Mouse (Mus musculus) natural killer cell, adult 2 months (primary cell): Measurements from ENCODE around the gene Galnt18.

ENCODE experiments used
- DNase-seq, 2 experiments: peaks; one replicate each; pipeline ENCODE4 v3.0.0; 2022; ENCODE audit warnings: low spot score in 2 of 2

Galnt18 gene

DNA sequence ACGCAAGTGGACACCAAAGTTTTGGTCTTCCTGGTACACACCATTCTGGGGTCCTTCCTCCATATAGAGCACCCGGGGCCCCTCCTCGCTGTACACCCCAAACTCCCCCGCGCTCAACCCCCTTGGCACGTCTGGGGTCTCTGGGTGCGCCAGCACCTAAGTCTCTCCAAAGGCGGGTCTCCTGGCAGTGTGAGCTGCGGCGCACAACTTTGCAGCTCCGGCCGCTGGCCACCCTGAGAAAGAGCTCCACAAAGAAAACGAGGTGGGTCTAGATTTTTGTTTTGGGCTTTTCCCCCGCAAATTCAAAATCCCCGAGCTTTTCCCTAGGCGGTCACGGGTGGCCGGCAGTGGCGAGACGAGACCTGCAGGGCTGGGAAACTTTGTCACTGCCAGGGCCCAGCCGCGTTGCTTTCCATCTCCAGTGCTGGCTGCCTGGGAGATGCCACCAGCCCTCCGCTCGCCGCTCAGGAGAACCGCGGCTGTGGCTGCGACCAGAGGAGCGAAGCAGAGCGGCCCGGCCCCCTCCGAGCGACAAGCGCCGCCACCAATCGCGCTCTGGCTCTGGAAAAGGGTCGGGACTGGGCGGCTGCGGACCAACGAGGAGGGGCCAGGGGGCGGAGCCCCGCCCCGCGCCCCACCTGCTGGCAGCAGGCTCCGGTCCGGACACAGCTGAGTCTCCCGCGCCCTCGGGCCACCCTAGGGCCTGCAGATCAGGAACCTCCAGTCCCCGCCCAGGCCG, at the start of gene Galnt18:
Galnt18 (minus strand) TSS at position 474 of the 739 bp plus-strand sequence.
- DNase-seq = no peak

DNA sequence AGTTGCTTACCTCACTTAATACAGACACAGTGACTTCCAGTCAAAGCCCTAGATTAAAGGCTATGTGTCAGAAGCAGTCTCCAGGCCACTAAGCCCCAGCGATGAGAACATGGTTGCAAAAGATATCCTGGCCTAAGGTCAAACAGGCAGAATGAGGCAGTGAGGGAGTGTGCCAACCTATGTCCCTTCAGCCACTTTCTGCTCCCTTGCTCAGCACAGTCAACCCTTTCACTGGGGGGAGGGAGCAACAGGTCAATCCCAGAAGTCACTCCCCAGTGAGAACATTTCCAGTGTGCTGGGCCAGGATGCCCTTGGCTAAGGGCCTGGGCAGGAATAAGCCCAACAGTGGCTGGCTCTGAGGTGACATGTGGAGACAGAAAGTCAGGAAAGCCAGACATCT, 47.6 kb upstream of the Galnt18 start:
- DNase-seq = no peak

DNA sequence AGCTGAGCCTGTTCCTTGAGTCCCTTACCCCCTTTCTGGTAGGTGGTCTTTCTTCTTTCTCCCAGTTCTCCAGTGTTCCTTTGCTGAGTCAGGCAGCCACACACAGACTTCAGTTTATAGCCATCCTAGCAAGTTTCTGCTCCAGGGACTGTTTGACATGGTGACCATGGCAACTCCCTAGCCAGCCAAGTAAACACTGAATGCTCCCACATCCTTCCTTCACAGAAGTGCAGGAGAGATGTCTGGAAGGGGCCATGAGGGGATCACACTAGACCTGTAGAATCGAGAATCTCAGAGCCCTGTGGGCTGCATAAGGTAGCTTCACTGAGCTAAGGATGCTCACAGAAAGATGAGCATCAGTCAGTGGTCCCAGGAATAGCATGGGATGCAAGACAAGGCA, 33.3 kb upstream of the Galnt18 start:
- no peak for DNase-seq

DNA sequence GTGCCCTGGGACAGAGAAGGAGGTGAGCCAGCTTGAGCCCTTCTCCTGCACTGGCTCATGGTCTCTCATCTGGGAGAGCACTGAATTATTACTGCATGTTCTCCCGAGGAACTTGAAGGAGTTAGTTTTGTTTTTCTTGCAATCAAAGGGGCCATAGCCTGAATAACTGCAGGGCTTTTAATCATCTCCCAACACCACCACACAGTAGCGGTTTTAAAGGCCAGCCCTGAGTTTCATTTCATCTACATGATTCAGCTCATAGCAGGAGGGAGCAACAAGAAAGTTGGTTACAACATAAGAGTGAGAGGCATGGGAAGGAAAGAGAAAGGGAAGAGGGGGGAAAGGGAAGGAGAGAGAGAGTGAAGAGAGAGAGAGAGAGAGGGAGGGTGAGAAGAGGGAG, 31.3 kb upstream of the Galnt18 start:
- no peak for DNase-seq

DNA sequence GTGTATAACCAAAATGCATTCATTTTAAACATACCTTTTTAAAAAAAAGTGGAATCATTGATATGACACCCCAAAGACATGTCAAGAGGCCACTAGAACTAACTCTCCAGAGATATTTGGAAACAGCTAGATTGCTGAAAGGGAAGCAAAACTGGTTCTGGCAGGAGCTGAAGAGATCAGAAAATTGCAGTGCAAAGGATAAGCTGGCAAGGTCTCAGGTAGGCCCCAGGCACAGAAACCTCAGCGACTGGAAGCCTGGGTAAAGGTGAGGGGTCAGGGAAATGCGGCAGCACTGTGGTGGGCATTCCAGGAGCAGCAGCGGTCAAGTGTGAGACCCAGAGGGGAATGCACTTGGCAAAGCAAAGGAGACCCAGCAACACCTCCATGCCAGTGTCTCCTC, 30.0 kb upstream of the Galnt18 start:
- DNase-seq = no peak

DNA sequence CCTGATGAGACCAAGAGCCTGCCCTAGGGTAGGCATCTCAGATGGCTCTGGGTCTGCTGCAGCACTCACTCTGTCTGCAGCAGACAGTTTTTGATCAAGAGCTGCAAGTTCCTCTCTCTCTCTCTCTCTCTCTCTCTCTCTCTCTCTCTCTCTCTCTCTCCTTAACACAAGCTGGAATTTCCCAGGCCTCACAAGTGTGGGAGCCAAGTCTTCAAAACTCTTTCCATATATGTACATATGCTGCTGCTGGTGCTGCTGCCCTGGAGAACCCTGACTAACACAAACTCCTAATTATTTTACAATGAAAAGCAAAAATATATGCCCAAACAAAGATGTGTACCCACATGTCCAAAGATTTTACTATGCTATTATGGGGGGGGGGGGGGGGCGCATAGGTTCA, 26.3 kb upstream of the Galnt18 start:
- no peak for DNase-seq

DNA sequence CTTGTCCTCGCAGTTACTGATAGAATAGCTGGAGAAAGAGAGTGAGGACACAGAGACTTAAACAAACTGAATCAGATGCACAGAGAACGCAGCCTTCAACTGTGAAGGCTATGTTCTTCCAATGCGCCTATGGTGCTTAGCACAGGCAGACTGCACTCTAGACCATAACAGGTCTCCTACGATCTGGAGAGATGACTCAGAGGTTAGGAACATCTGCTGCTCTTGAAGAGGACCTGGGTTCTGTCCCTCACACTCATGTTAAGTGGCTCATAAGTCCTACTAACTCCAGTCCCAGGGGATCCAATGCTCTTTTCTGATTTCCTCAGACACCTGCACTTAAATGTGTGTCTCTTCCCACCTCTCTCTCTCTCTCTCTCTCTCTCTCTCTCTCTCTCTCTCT, 24.9 kb upstream of the Galnt18 start:
- no peak for DNase-seq

DNA sequence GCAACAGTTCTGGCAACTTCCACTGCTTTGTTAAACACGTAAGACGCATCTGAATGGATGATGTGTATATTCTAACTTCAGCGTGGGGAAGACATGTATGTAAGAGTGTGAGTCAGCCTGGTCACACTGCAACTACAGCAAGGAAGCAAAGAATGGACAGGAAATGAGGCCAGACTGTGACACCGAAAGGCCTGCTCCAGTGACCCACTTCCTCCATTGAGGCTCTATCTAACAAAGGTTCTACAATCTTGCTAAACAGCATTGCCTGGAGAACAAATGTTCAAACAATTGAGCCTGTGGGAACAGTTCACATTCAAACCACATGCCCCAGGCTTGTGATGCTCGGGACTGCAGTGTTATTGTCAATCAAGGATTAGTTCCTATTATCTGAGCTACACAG, 21.0 kb upstream of the Galnt18 start:
- no peak for DNase-seq

DNA sequence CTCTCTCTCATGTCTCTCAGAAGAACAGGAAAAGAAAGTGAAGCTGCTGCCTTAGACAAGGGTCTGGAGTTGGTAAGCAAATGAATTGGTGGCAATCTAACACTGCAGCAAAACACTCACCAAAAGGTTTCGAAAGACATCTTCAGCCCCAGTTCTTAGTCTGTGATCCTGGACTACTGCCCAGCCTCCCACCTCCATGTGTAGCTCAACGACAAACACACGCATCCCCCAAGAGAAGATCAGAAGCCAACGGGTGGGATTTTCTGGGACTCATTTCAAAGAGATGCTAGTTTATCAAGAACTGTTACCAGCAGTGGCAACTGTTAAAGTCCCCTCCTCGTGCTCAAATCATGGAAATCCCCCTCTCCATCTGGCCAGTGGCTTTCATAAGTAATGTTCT, 20.3 kb upstream of the Galnt18 start:
- no peak for DNase-seq

DNA sequence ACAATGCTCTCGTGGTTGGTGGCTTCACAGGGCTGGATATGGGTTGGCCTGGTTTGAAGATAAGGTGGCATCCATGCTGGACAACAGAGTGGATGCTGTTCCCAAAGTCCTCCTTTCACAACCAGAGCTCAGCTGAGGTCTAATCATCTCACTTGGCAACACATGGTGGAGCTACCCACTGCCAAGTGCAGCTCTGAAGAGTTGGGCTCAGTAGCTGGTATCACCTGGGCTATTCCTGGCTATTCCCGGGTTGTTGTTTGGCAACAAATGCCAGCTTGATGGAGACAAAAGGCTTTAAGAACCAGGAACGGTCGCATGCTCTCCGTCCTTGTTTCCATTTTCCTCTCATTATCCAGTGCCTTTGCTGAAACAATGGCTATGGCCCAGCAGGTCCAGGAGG, 19.2 kb upstream of the Galnt18 start:
- DNase-seq = no peak

DNA sequence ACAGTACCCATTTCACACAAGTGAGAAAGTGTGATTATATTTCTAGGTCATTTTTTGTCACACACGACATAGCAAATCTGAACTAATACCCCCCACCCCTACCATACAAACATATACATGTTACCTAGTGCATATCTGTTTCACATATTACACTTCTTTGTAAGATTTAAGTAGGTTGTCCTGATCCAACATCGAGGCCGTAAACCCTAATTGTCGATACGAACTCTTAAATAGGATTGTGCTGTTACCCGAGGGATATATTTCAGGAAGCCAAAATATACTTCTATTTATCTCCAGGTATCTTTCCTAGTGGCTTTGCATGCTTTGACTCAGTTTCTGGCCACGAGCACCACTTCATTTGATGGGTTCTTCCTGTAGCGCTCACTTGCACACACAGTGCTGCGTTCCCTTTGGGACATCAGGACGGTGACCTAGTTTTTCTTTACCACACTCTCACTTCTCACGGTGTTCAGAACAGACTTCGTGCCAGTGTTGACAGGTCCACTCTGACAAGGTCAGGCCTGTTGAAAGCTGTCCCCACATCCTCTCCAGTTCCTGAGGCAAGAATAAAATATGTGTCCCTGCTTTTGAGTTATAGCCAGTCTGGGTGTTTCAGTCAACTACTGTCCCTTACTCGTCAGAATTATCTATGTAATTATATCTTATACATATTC, 17.7 kb upstream of the Galnt18 start:
- no peak for DNase-seq

DNA sequence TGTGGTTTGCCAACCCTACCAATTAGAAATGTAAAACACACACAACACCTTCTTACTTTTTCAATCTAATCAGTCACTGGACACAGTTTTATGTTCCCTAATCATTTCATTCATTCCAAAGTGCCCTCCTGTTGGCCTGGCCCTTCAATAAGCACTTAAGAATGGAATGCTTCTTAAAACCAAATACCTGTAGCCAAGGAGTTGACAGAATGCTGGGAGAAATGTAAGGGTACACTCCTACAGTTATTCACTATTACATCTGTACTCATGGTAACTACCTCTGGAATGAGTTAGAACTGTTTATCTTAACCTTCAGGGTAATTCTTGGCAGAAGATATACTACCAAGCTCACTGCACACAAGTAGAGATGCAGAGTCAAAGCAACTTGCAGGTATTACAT, 15.3 kb upstream of the Galnt18 start:
- DNase-seq = no peak

DNA sequence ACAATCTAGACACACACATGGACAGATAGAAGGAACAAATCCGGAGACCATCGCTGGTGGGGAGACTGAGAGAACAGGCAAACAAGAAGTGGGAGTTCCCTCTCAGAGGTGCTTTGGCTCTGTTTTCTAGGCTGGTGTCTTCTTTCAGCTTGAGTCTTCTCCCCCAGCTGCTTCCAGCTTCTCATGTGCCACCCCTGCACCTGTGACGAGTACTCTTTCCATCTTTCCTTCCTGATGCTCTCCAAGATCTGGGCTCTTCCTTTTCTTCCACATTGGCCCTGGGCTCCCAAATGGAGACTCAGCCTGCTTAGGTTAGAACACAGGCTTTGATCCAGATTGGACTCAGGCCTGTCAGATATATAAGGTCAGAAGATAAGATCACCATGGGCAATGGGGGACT, 12.4 kb upstream of the Galnt18 start:
- no peak for DNase-seq

DNA sequence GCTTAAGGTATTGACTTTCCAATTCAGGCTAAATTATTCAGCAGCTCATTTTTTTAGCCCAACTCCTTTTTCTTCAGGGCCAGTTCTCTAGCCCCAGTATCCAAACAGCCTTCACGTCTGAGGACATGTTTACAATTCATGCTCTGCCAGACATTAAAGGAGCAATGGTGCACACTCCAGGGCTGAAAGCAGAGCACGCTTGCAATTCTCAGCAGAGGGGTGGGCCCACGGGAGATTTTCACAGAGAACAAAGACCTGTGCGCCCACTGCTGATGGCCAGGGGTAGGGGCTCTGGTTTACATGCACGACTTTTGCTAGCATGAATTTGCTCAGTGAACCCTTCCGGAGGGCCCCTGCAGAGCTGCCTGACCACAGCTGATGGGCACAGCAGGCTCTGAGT, 11.6 kb upstream of the Galnt18 start:
- DNase-seq = no peak

DNA sequence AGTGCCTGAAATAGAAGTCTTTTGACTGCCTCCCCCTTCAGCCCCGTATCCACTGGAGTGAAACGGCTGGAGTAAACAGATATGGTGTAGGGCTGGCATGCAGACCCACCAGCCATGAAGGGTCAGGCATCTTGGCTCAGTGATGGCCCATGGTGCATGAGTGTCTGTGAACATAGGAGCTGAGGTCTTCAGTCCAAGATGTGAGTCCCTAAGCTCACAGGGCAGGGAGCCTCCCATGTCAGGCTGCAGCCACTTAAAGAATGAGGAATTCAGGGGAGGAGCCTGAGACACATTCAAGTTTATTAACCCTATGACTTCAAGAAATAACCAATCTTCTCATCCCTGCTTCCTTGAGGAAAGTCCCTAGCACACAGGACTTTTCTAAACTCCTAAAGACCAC, 8.1 kb upstream of the Galnt18 start:
- no peak for DNase-seq

DNA sequence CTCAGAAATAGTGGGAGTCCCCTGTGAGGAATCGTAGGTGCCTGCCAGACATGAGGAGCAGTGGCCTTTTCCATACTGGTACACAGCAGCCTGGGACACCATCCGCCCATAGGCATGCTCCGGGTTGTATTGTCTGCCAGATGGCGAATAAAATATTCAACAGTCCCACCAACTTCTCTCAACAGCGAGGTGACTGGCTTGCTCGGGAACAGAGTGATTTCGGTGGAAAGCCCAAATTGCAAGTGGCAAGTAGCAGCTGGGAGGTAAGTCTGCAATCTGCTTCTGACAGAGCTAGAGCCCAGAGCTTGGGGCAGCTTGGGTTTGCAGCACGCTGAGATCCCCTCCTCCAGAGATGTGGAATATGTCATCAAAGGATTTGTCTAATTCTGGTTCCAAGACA, 5.7 kb upstream of the Galnt18 start:
- no peak for DNase-seq

DNA sequence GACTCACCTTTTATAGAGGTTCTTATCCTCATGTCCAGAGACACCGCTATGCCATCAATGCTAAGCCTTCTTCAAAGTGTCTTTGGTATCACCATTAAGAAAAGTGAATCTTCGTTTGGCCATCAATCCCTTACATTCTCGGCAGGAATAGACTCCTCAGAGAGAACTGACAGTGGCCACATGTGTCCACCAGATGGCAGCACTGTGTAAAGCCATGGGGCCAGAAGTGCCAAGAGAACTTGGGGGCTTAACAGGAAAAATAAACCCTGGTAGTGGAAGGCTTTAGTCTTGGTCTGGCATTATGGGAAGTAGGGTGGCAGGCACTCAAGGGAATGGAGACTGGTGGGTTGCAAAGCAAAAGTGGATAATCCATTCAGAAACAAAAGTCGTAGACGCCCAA, 2.3 kb upstream of the Galnt18 start:
- no peak for DNase-seq

DNA sequence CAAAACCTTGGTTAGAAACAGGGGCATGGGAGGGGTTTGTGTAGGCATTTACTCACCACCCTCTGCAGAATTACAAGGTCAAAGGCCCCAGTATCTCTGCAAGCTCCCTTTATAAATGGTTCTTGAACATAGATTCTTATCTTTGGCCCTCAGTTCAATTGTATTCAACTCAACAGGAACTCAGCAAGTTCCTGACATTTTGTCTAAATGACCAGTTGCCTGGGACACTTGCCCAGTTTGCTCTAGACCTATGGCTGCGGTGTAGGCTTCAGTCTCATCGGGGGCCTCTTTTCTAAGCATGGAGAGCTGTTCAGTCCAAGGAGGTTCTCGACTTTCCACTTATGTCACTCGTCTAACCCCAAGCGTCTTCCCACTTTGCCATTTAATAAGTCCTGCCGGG, 1.5 kb upstream of the Galnt18 start:
- DNase-seq = no peak

DNA sequence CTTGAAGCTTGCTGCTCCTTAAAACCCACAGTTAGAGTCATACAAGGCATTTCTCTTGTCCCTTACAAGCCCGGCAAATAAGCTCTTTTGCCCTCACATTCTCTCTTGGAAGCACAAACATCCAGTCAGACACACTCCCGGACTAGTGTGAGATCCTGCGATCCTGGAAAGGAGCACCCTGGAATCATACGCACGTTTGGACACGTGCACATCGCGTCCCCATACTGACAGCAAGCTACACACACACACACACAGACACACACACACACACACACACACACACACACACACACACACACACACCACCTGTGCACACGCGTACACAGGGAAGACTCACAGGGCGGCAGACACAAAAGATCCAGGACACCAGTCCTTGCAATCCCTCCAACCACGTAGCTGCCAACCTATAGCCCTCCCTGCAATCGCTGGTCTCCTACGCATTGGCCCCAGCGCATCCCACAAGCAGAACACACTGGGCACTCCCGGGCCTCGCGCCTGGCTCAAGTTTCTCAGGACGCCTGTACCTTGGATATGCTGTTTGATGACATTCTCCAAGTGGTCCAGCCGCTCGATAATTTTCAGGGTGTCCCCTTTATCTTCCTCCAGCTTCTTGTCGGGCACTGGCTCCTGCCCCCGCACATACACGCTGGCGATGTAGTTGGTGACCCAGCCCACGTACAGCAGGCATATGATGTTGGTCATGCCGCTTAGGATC, 831 bp downstream of the Galnt18 start:
- no peak for DNase-seq

DNA sequence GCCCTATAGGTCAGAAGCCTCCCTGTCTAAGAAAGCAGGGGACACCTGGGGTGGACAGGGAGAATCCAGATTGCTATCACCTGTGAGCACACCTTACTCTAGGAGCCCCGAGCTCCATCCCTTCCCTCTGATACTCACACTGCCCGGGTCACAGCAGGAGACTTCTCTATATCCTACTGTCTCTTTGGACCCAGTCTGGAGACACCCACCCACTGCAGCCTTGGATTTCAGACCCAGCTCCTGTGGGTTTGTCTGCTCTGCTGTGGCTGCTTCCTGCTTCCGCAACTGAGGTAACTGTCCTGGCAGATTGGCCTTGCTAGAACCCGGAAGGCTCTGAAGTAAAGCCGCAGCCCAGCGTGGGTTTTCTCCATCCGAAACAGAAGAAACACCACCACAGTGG, 1.6 kb downstream of the Galnt18 start:
- DNase-seq = no peak

DNA sequence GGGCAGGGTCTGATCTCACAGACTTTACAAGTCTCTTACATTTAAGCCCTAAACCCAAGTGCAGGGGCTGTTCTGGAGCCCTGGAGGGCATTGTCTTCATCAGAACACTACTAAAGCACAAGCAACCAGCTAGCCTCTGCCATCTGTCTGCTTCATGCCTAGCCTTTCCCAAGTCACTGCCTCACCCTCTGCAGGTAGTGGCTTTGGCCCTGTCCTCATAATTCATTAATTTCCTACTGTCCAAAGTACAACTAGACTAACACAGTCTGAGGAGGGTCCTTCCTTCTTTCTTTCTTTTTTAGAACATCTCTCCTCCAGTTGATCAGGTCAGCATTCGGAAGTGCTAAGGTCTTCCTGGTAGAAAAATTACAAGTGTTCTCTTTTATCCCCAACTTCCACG, 2.6 kb downstream of the Galnt18 start:
- no peak for DNase-seq

DNA sequence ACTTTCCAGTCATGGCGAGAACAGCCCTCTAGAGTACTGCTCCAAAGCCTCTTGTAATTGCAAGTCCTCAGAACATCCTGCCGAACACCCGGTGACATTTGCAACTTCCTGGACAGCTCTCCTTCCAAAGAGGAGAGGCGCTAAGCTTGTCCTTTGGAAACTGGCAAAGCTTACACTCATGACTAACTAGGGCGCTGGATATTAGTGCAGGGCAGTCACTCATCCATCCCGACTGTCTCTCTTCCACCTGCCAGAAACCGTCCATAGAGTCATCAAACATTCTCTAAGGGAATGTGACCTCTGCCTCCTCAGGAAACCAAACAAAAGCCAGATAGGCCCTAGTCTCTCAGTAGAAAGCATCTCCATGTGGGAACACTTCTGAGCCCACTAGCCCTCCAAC, 3.6 kb downstream of the Galnt18 start:
- DNase-seq = no peak

DNA sequence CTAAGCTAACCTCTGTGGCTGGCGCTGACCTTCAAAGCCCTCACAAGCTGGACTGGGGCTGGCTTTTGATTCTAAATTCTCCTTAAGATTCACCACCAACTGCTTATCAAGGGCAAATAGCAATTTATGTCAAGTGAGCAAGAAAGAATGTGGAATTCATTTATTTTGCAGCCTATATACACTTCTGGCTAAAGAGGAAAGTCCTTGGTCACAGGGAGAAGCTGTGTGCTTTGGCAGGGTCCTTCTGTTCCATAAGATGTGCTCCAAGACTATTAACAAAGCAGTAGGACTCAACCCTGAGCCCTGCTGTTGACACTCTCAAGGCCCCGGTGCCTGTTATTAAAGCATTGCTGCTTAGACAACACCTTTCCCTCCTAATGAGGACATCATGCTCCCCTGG, 7.4 kb downstream of the Galnt18 start:
- DNase-seq = no peak
